Mouse (Mus musculus): ENCODE measurements around the gene Rhoc. TPM values are rescaled to one million over a fixed set of nuclear protein-coding genes. Genes with fewer than 3 reads are reported as not detected.

The Rhoc gene
- total and polyA plus RNA-seq, 3 experiments, result 1.2 to 8.3 (median 7.9) TPM

- H3K9me3 ChIP-seq (replicated peaks; ENCODE audit: low read length), result no peaks in the 10 kb centered on the region
- TF ChIP-seq ZNF384 (IDR thresholded peaks at IDR 0.05; ENCODE audit: low read depth, low read length) (0 out of 2 replicates have a peak, but pooled peaks have one; percentile 47), MAFK (IDR thresholded peaks at IDR 0.05; ENCODE audit: insufficient replicate concordance, low read length) (no peak), SMC3 (IDR thresholded peaks at IDR 0.05; ENCODE audit: low read depth, low read length) (peak; percentile 13; the same call in 1 of the 2 replicates), RAD21 (IDR thresholded peaks at IDR 0.05; ENCODE audit: low read depth, low read length) (peak; percentile 23), CTCF (conservative IDR thresholded peaks at IDR 0.05 in 1 of 2, IDR thresholded peaks at IDR 0.05 in 1 of 2; ENCODE audit: low read depth in 2 of 2, low read length in 2 of 2) (peak; percentile 67 to 96), MXI1 (IDR thresholded peaks at IDR 0.05; ENCODE audit: low read depth, low read length) (no peak)
- H3K9ac ChIP-seq (ENCODE audit: insufficient read depth, low read depth), result no peak overlapping the region
- no peak overlapping the region for H3K27ac ChIP-seq (ENCODE audit: insufficient read depth, low read depth)
- H3K27me3 ChIP-seq (replicated peaks), result no peaks in the 10 kb centered on the region
- no peaks in the 10 kb centered on the region for H3K36me3 ChIP-seq (replicated peaks in 1 of 2; ENCODE audit: control insufficient read depth in 1 of 2, insufficient read depth in 1 of 2, low read length in 1 of 2)
- H3K79me2 ChIP-seq (replicated peaks; ENCODE audit: control insufficient read depth, extremely low read depth, insufficient read depth, poor library complexity, severe bottlenecking), result no peaks in the 10 kb centered on the region
- dilution Hi-C loops (cut with MboI; ENCODE audit: extremely low pct_ligation_motif_present, extremely low pct_unique_long_range_greater_than_20kb, low sequenced_read_pairs), result no loop called here
- no peak overlapping the region for H3K4me3 ChIP-seq (replicated peaks in 1 of 3; ENCODE audit: low read depth in 2 of 3, low read length in 2 of 3, poor library complexity in 1 of 3)
- H3K4me2 ChIP-seq (ENCODE audit: insufficient read depth, low read depth, poor library complexity, severe bottlenecking), result no peak overlapping the region
- DNase-seq (ENCODE audit: extremely low read depth), result peak; percentile 45
- H3K4me1 ChIP-seq (ENCODE audit: control insufficient read depth in 1 of 2, insufficient read depth in 2 of 2), result peaks cover 9 to 22% of the 10 kb centered on the region in 2 experiments
- in situ Hi-C loops (cut with MboI; ENCODE audit: low pct_ligation_motif_present, low pct_unique_long_range_greater_than_20kb, low sequenced_read_pairs), result no loop called here
Observed at GRCm38 (mm10) chr3:104765021-104765420, 23.2 kb upstream of the Rhoc start.

GRCm38 (mm10) chr3:104767141-104767540, 21.0 kb upstream of the Rhoc start:
- TF ChIP-seq MEF2A (IDR thresholded peaks at IDR 0.05; ENCODE audit: borderline replicate concordance, low read depth, low read length) (peak; percentile 100), IRF4 (IDR thresholded peaks at IDR 0.05; ENCODE audit: low read depth, low read length) (peak; percentile 90), JUN (IDR thresholded peaks at IDR 0.05; ENCODE audit: insufficient read depth, low read depth, low read length) (peak; percentile 98), MAFK (IDR thresholded peaks at IDR 0.05; ENCODE audit: insufficient replicate concordance, low read length) (no peak), ZMIZ1 (IDR thresholded peaks at IDR 0.05; ENCODE audit: low read depth, low read length) (no peak), BHLHE40 (IDR thresholded peaks at IDR 0.05; ENCODE audit: low read depth, low read length) (0 out of 2 replicates have a peak, but pooled peaks have one; percentile 26), EP300 (IDR thresholded peaks at IDR 0.05; ENCODE audit: low read length) (peak; percentile 80), USF1 (IDR thresholded peaks at IDR 0.05; ENCODE audit: low read depth, low read length) (peak; percentile 26), SIN3A (IDR thresholded peaks at IDR 0.05; ENCODE audit: low read length) (no peak), USF2 (conservative IDR thresholded peaks at IDR 0.05; ENCODE audit: low read depth, low read length) (0 out of 2 replicates have a peak, but pooled peaks have one; percentile 11), HCFC1 (IDR thresholded peaks at IDR 0.05; ENCODE audit: low read depth, low read length) (peak; percentile 24; the same call in 1 of the 2 replicates), ZNF384 (IDR thresholded peaks at IDR 0.05; ENCODE audit: low read depth, low read length) (peak; percentile 87), UBTF (IDR thresholded peaks at IDR 0.05; ENCODE audit: low read depth, low read length) (no peak), ETS1 (conservative IDR thresholded peaks at IDR 0.05; ENCODE audit: low read depth, low read length) (peak; percentile 78), JUND (conservative IDR thresholded peaks at IDR 0.05; ENCODE audit: low read depth, low read length) (peak; percentile 92)
- dilution Hi-C loops (cut with MboI; ENCODE audit: extremely low pct_ligation_motif_present, extremely low pct_unique_long_range_greater_than_20kb, low sequenced_read_pairs), result no loop called here
- H3K27ac ChIP-seq (ENCODE audit: insufficient read depth, low read depth), result no peak overlapping the region

More at GRCm38 (mm10) chr3:104767141-104767540, 21.0 kb upstream of the Rhoc start:
- Histone ChIP-seq H3K4me3 (replicated peaks in 1 of 3; ENCODE audit: low read depth in 2 of 3, low read length in 2 of 3, poor library complexity in 1 of 3) (no peak overlapping the region), H3K4me2 (ENCODE audit: insufficient read depth, low read depth, poor library complexity, severe bottlenecking) (no peak overlapping the region), H3K36me3 (replicated peaks in 1 of 2; ENCODE audit: control insufficient read depth in 1 of 2, insufficient read depth in 1 of 2, low read length in 1 of 2) (no peaks in the 10 kb centered on the region), H3K4me1 (ENCODE audit: control insufficient read depth in 1 of 2, insufficient read depth in 2 of 2) (peaks cover 4 to 22% of the 10 kb centered on the region in 2 experiments; a peak in 3 of 4 replicates), H3K9ac (ENCODE audit: insufficient read depth, low read depth) (no peak overlapping the region), H3K27me3 (replicated peaks) (no peaks in the 10 kb centered on the region), H3K9me3 (replicated peaks; ENCODE audit: low read length) (no peaks in the 10 kb centered on the region), H3K79me2 (replicated peaks; ENCODE audit: control insufficient read depth, extremely low read depth, insufficient read depth, poor library complexity, severe bottlenecking) (no peaks in the 10 kb centered on the region)
- in situ Hi-C loops (cut with MboI; ENCODE audit: low pct_ligation_motif_present, low pct_unique_long_range_greater_than_20kb, low sequenced_read_pairs), result no loop called here
- peak; percentile 48 for DNase-seq (ENCODE audit: extremely low read depth)

Data from CH12.LX (cell line).